Mouse (Mus musculus) intestine, embryonic 16.5 days (tissue): ENCODE measurements at regions not wholly inside any gene's neighbourhood (a gene's known extent, or its start where the extent isn't known, plus 50 kb on each side); places are given as distances from the start of the nearest gene placed in this dataset.
A peak's percentile ranks its signal among the peaks of the same experiment; 100 is the strongest.
"Not testable (repeated sequence)": the region's sequence is repeated elsewhere in the genome, so short reads cannot be mapped to it uniquely, and the experiment has no call there.

Experiments
- ATAC-seq: fragments of 200-750 bp; cut with Nextera tagmentation; 2 replicates; pipeline ENCODE4 v1.8.0; 2017; ENCODE audit warnings: moderate TSS enrichment, moderate library complexity
- H3K27ac ChIP-seq: fragments of 300-500 bp; sonication (generic); 2 replicates; pipeline ENCODE4 v1.5.1; 2014; ENCODE audit warnings: mild to moderate bottlenecking, low read length
- H3K27me3 ChIP-seq: fragments of 300-500 bp; sonication (generic); replicated peaks from 2 replicates; pipeline ENCODE4 v1.6.1; 2014; ENCODE audit warnings: low read length, control low read depth, mixed read lengths; ENCODE audit not compliant: control insufficient read depth, insufficient read depth
- H3K36me3 ChIP-seq: fragments of 300-500 bp; sonication (generic); 2 replicates; pipeline ENCODE4 v1.6.1; 2014; ENCODE audit warnings: low read length, control low read depth; ENCODE audit not compliant: control insufficient read depth, insufficient read depth
- H3K4me1 ChIP-seq: fragments of 300-500 bp; sonication (generic); 2 replicates; pipeline ENCODE4 v1.6.1; 2014; ENCODE audit warnings: low read length, control low read depth, mixed read lengths; ENCODE audit not compliant: control insufficient read depth, insufficient read depth
- H3K4me2 ChIP-seq: fragments of 300-500 bp; sonication (generic); 2 replicates; pipeline ENCODE4 v1.6.1; 2014; ENCODE audit warnings: low read depth, low read length, control low read depth
- H3K4me3 ChIP-seq: fragments of 300-500 bp; sonication (generic); 2 replicates; pipeline ENCODE4 v1.5.1; 2014; ENCODE audit warnings: mild to moderate bottlenecking, low read length
- H3K9ac ChIP-seq: fragments of 300-500 bp; sonication (generic); 2 replicates; pipeline ENCODE4 v1.6.1; 2014; ENCODE audit warnings: low read depth, low read length
- H3K9me3 ChIP-seq: fragments of 300-500 bp; sonication (generic); 2 replicates; pipeline ENCODE4 v1.6.1; 2016; ENCODE audit warnings: low read length, control low read depth; ENCODE audit not compliant: control insufficient read depth
- WGBS: fragments of 180-500 bp; shearing (Covaris S2); extraction: QIAGEN DNeasy Blood & Tissue Kit; methylation state at CpG from one replicate; pipeline ENCODE4 v1.1.7; 2014; 5-methylcytosine and 5-hydroxymethylcytosine counted together

DNA sequence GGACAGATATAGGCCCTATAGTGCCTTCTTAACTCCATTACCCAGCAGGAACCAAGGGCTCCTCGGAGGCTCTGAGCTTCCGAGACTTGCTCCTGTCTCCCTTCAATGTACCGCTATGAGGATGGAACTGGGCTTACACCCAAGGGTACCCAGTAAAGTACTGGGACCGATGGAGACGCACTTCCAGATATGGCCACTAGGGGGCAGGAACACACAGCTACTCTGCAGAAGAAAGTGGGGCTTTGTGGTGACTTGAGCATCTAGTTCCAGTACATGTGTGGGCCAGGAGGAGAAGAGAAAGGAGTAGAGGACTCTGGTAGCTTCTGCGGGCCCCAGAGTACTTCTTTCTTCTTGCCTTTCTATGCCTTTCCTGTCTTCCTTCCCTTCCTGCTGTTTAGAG is 108.1 kb upstream of the Ywhaq start:
- H3K4me2 ChIP-seq, result not testable (repeated sequence)
- ATAC-seq, result peak; percentile 58; the same call in 1 of the 2 replicates
- WGBS, result 42% methylated on average over 6 of the region's 6 CpGs

DNA sequence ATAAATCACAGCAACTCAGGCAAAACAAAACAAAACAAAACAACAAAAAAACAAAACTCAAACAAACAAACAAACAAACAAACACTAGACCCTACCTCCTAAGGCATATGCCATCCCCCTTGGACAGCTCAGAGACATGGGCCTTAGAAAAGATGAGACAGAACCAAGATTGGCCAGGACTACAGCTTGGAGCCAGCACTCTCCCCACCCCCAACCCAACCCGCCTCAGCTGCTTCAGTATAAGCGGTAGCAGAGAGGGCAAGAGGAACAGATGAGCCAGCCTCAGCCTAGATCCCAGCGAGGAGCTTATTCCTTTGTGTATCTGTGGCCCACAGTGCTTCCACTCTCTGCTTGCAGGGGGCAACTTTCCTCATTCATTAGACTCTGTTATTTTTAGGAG is 105.2 kb upstream of the Ywhaq start:
- Histone ChIP-seq H3K27ac (no peak overlapping the region), H3K4me2 (no peak overlapping the region), H3K4me1 (no peaks in the 10 kb centered on the region), H3K36me3 (no peaks in the 10 kb centered on the region), H3K9ac (no peak overlapping the region), H3K27me3 (no peaks in the 10 kb centered on the region), H3K9me3 (no peaks in the 10 kb centered on the region), H3K4me3 (no peak overlapping the region)
- ATAC-seq, result no peak
- 49% methylated on average over 3 of the region's 3 CpGs for whole genome bisulfite sequencing

More for the DNA sequence above, 108.1 kb upstream of the Ywhaq start:
- H3K4me1 ChIP-seq, H3K9me3 ChIP-seq, H3K27me3 ChIP-seq, H3K9ac ChIP-seq, H3K36me3 ChIP-seq, H3K4me3 ChIP-seq, H3K27ac ChIP-seq: not testable (repeated sequence)

DNA sequence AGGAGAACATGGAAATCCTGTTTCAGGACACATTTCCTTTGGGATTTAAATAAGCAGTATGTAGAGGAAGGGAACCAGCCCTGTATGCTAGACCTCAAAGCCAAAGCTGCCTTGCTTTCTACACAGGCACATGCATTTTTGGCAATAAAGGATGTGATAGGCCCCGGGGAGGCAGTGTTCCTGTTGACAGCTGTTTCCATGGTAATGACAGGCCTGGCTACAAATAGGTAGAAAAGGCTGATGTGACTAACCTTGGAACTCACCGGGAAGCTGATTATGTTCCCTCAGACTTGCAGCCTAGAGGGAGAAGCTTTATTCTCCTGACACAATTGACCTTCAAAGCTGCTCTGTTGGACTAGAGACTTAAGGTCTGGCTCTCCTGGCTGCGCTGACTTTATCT is 101.6 kb upstream of the Ywhaq start:
- Histone ChIP-seq H3K9me3 (no peaks in the 10 kb centered on the region; the same call in 1 of the 2 replicates), H3K36me3 (no peaks in the 10 kb centered on the region), H3K4me2 (no peak overlapping the region), H3K4me1 (no peaks in the 10 kb centered on the region), H3K27ac (no peak overlapping the region), H3K27me3 (no peaks in the 10 kb centered on the region), H3K4me3 (no peak overlapping the region), H3K9ac (no peak overlapping the region)
- WGBS, result 48% methylated on average over 3 of the region's 3 CpGs
- ATAC-seq, result no peak

DNA sequence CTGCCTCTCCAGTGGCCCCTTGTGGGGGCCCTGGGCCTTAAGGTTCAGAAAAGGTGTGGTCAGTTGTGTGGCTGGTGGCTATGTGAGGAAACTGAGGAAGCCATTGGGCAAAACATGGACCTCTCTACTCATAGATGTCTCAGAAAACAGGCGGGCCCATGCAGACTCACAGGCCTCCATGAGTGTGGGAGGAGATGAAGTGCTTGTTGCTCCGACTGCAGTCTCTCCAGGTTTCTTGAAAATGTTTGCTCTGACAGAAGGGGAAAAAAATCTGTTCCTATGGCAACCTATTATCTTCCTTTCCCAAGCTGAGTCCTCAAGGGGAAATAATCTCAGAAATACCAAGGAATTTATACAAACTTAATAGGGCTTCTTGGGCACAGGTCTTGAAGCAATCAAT is 95.3 kb upstream of the Ywhaq start:
- H3K9me3 ChIP-seq, result no peaks in the 10 kb centered on the region; the same call in 1 of the 2 replicates
- no peaks in the 10 kb centered on the region for H3K36me3 ChIP-seq
- no peaks in the 10 kb centered on the region for H3K27me3 ChIP-seq
- no peak overlapping the region for H3K4me2 ChIP-seq
- WGBS, result 57% methylated on average over 2 of the region's 2 CpGs
- no peaks in the 10 kb centered on the region for H3K4me1 ChIP-seq
- no peak for ATAC-seq
- no peak overlapping the region for H3K27ac ChIP-seq
- no peak overlapping the region for H3K9ac ChIP-seq
- no peak overlapping the region for H3K4me3 ChIP-seq

- Histone ChIP-seq H3K9ac (no peak overlapping the region), H3K4me1 (no peaks in the 10 kb centered on the region), H3K36me3 (no peaks in the 10 kb centered on the region), H3K27ac (no peak overlapping the region), H3K4me3 (no peak overlapping the region), H3K27me3 (no peaks in the 10 kb centered on the region), H3K4me2 (no peak overlapping the region), H3K9me3 (no peaks in the 10 kb centered on the region; the same call in 1 of the 2 replicates)
- WGBS, result 84% methylated on average over 8 of the region's 8 CpGs
- no peak for ATAC-seq
Measured at GRCm38 (mm10) chr12:21511043-21511665, 93.7 kb upstream of the Ywhaq start.

- H3K36me3 ChIP-seq, result no peaks in the 10 kb centered on the region
- WGBS, result 29% methylated on average over 1 of the region's 1 CpGs
- H3K4me3 ChIP-seq, result no peak overlapping the region
- no peaks in the 10 kb centered on the region for H3K4me1 ChIP-seq
- no peak overlapping the region for H3K4me2 ChIP-seq
- no peaks in the 10 kb centered on the region for H3K9me3 ChIP-seq
- H3K27ac ChIP-seq, result no peak overlapping the region
- H3K27me3 ChIP-seq, result no peaks in the 10 kb centered on the region
- ATAC-seq, result no peak
- H3K9ac ChIP-seq, result no peak overlapping the region
Measured at GRCm38 (mm10) chr12:21507080-21507479, 89.6 kb upstream of the Ywhaq start.

DNA sequence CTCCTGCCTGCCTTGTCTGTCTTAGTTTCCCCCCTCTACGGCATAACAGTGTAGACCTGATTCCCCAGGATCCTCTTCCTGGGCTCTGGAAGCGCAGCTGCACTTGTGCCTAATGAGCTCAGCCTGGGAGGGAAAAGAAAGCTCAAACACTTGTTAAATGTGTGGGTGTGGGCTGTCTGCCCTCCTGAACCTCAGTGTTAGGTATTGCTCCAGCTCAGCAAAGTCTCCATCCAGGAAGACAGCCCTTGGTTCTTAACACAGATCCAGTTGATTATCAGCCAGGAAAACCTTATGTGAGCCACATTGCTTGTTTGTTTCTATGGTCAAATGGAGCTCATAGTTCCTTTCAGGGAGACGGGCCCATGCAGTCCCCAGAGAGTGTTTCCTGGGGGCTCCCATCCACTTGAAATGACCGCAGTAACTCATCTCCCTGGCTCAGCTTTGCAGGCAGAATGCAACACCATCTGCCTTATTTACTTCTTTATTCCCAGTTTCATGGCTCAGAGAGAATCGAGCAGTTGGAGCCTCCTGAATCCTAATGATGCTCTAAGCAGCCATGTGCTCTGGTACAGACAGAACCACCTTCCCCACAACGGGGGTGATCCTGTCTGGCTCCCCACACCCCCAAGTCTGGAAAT is 88.4 kb upstream of the Ywhaq start:
- Histone ChIP-seq H3K4me2 (no peak overlapping the region), H3K9me3 (no peaks in the 10 kb centered on the region), H3K36me3 (no peaks in the 10 kb centered on the region), H3K4me1 (no peaks in the 10 kb centered on the region), H3K27me3 (no peaks in the 10 kb centered on the region), H3K4me3 (no peak overlapping the region), H3K9ac (no peak overlapping the region), H3K27ac (no peak overlapping the region)
- ATAC-seq, result no peak
- WGBS, result 66% methylated on average over 6 of the region's 6 CpGs

GRCm38 (mm10) chr12:21503250-21503649 is 85.8 kb upstream of the Ywhaq start:
- Histone ChIP-seq H3K9me3 (no peaks in the 10 kb centered on the region), H3K4me2 (no peak overlapping the region), H3K27me3 (no peaks in the 10 kb centered on the region), H3K27ac (no peak overlapping the region), H3K4me1 (no peaks in the 10 kb centered on the region), H3K4me3 (no peak overlapping the region), H3K9ac (no peak overlapping the region), H3K36me3 (no peaks in the 10 kb centered on the region)
- WGBS, result 61% methylated on average over 4 of the region's 4 CpGs
- ATAC-seq, result no peak

DNA sequence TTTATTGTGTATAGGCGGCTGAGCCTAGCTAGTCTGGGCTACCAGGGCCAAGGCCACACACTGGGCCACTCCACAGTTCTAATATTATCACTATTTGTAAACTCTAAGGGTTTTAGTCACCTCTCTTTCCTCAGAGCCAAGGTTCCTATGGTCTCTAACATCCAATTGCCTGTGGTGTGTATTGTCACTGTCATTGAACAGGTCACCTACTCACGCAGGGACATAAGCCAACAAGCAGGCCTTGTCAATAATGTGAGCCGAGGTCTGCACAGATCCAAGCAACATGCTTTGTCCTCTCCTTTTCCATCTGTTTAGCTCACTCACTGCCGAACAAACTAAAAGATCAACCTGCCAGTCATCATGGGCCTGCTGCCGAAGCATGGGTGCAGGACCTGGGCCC is 79.5 kb upstream of the Ywhaq start:
- Histone ChIP-seq H3K27me3 (no peaks in the 10 kb centered on the region), H3K4me3 (no peak overlapping the region), H3K36me3 (no peaks in the 10 kb centered on the region), H3K4me2 (no peak overlapping the region), H3K9ac (no peak overlapping the region), H3K9me3 (peaks cover 3% of the 10 kb centered on the region; the same call in 1 of the 2 replicates), H3K4me1 (no peaks in the 10 kb centered on the region), H3K27ac (no peak overlapping the region)
- no peak for ATAC-seq
- 59% methylated on average over 5 of the region's 5 CpGs for WGBS
